Mouse (Mus musculus): ENCODE results near the gene Odc1. TPM values are rescaled to one million over a fixed set of nuclear protein-coding genes. Genes with fewer than 3 reads are reported as not detected.
A peak's percentile ranks its signal among the peaks of the same experiment; 100 is the strongest.

Odc1 gene
- 166 and 170 TPM in 2 replicates for polyA plus RNA-seq (2015; fragmentation: Nextera tagmentation; extraction: Ambion mirVana)

GRCm38 (mm10) chr12:17544209-17545106, at the start of gene Odc1:
Odc1 (plus strand) TSS chr12:17544794.
- Histone ChIP-seq H3K36me3 (peaks cover 22% of the 10 kb centered on the region), H3K4me2 (replicated peaks) (peak within 1 kb of the TSS; percentile 66), H3K9me3 (replicated peaks) (no peaks in the 10 kb centered on the region), H3K4me3 (replicated peaks) (peak within 1 kb of the TSS; percentile 81), H3K9ac (peak within 1 kb of the TSS; percentile 57), H3K27ac (replicated peaks) (peak within 1 kb of the TSS; percentile 86), H3K4me1 (peaks cover 8% of the 10 kb centered on the region; the same call in 1 of the 2 replicates), H3K27me3 (no peaks in the 10 kb centered on the region)
- WGBS, result 1% methylated on average over 85 of the region's 98 CpGs
- peak; percentile 97 for ATAC-seq (ENCODE audit: insufficient number of reproducible peaks, low FRiP score, low TSS enrichment, low read depth)

GRCm38 (mm10) chr12:17494809-17495208, 49.8 kb upstream of the Odc1 start:
- no peak for ATAC-seq (ENCODE audit: insufficient number of reproducible peaks, low FRiP score, low TSS enrichment, low read depth)
- H3K36me3 ChIP-seq, result no peaks in the 10 kb centered on the region
- H3K27me3 ChIP-seq, result no peaks in the 10 kb centered on the region
- H3K9ac ChIP-seq, result no peak overlapping the region
- no peak overlapping the region for H3K27ac ChIP-seq (replicated peaks)
- peaks cover 9% of the 10 kb centered on the region for H3K4me1 ChIP-seq
- no peaks in the 10 kb centered on the region for H3K9me3 ChIP-seq (replicated peaks)
- WGBS, result 49% methylated on average over 4 of the region's 4 CpGs
- H3K4me3 ChIP-seq (replicated peaks), result no peak overlapping the region
- no peak overlapping the region for H3K4me2 ChIP-seq (replicated peaks)

GRCm38 (mm10) chr12:17495858-17496451, 48.6 kb upstream of the Odc1 start:
- Histone ChIP-seq H3K9me3 (replicated peaks) (no peaks in the 10 kb centered on the region), H3K4me2 (replicated peaks) (no peak overlapping the region), H3K36me3 (no peaks in the 10 kb centered on the region), H3K9ac (no peak overlapping the region), H3K27me3 (no peaks in the 10 kb centered on the region), H3K27ac (replicated peaks) (no peak overlapping the region), H3K4me3 (replicated peaks) (no peak overlapping the region), H3K4me1 (peaks cover 9% of the 10 kb centered on the region)
- 7% methylated on average over 8 of the region's 8 CpGs for WGBS
- peak; percentile 63; the same call in 1 of the 2 replicates for ATAC-seq (ENCODE audit: insufficient number of reproducible peaks, low FRiP score, low TSS enrichment, low read depth)

- ATAC-seq (ENCODE audit: insufficient number of reproducible peaks, low FRiP score, low TSS enrichment, low read depth), result no peak
- no peaks in the 10 kb centered on the region for H3K9me3 ChIP-seq (replicated peaks)
- WGBS, result 27% methylated on average over 2 of the region's 2 CpGs
Measured at GRCm38 (mm10) chr12:17505620-17506074, 38.9 kb upstream of the Odc1 start.

GRCm38 (mm10) chr12:17506117-17506993, 38.2 kb upstream of the Odc1 start:
- Histone ChIP-seq H3K4me1 (0 out of 2 replicates have a peak, but pooled peaks cover 8% of the 10 kb centered on the region), H3K27ac (replicated peaks) (no peak overlapping the region), H3K9ac (no peak overlapping the region), H3K4me2 (replicated peaks) (no peak overlapping the region), H3K36me3 (no peaks in the 10 kb centered on the region), H3K4me3 (replicated peaks) (no peak overlapping the region), H3K27me3 (0 out of 2 replicates have a peak, but pooled peaks cover 3% of the 10 kb centered on the region), H3K9me3 (replicated peaks) (no peaks in the 10 kb centered on the region)
- no peak; the same call in 1 of the 2 replicates for ATAC-seq (ENCODE audit: insufficient number of reproducible peaks, low FRiP score, low TSS enrichment, low read depth)
- WGBS, result 52% methylated on average over 5 of the region's 5 CpGs

More at GRCm38 (mm10) chr12:17505620-17506074, 38.9 kb upstream of the Odc1 start:
- H3K4me3 ChIP-seq (replicated peaks), result no peak overlapping the region
- H3K4me1 ChIP-seq, result 0 out of 2 replicates have a peak, but pooled peaks cover 8% of the 10 kb centered on the region
- no peak overlapping the region for H3K4me2 ChIP-seq (replicated peaks)
- H3K9ac ChIP-seq, result no peak overlapping the region
- no peak overlapping the region for H3K27ac ChIP-seq (replicated peaks)
- 0 out of 2 replicates have a peak, but pooled peaks cover 3% of the 10 kb centered on the region for H3K27me3 ChIP-seq
- no peaks in the 10 kb centered on the region for H3K36me3 ChIP-seq

- 0 out of 2 replicates have a peak, but pooled peaks cover 8% of the 10 kb centered on the region for H3K4me1 ChIP-seq
- 0 out of 2 replicates have a peak, but pooled peaks cover 3% of the 10 kb centered on the region for H3K27me3 ChIP-seq
- no peak overlapping the region for H3K4me2 ChIP-seq (replicated peaks)
- no peaks in the 10 kb centered on the region for H3K9me3 ChIP-seq (replicated peaks)
- H3K27ac ChIP-seq (replicated peaks), result no peak overlapping the region
- H3K4me3 ChIP-seq (replicated peaks), result no peak overlapping the region
- H3K36me3 ChIP-seq, result no peaks in the 10 kb centered on the region
- 52% methylated on average over 13 of the region's 13 CpGs for WGBS
- no peak for ATAC-seq (ENCODE audit: insufficient number of reproducible peaks, low FRiP score, low TSS enrichment, low read depth)
- H3K9ac ChIP-seq, result no peak overlapping the region
Measured at GRCm38 (mm10) chr12:17506994-17507542, 37.5 kb upstream of the Odc1 start.

GRCm38 (mm10) chr12:17509310-17509709, 35.3 kb upstream of the Odc1 start:
- 82% methylated on average over 1 of the region's 1 CpGs for WGBS

GRCm38 (mm10) chr12:17510158-17510557, 34.4 kb upstream of the Odc1 start:
- Histone ChIP-seq H3K27me3 (0 out of 2 replicates have a peak, but pooled peaks cover 3% of the 10 kb centered on the region), H3K9me3 (replicated peaks) (no peaks in the 10 kb centered on the region), H3K4me3 (replicated peaks) (no peak overlapping the region), H3K27ac (replicated peaks) (no peak overlapping the region), H3K36me3 (no peaks in the 10 kb centered on the region), H3K9ac (no peak overlapping the region), H3K4me2 (replicated peaks) (no peak overlapping the region), H3K4me1 (0 out of 2 replicates have a peak, but pooled peaks cover 8% of the 10 kb centered on the region)
- WGBS, result 28% methylated on average over 12 of the region's 12 CpGs
- no peak for ATAC-seq (ENCODE audit: insufficient number of reproducible peaks, low FRiP score, low TSS enrichment, low read depth)

More at GRCm38 (mm10) chr12:17509310-17509709, 35.3 kb upstream of the Odc1 start:
- H3K36me3 ChIP-seq, result no peaks in the 10 kb centered on the region
- H3K9ac ChIP-seq, result no peak overlapping the region
- H3K27ac ChIP-seq (replicated peaks), result no peak overlapping the region
- no peaks in the 10 kb centered on the region for H3K9me3 ChIP-seq (replicated peaks)
- H3K4me1 ChIP-seq, result 0 out of 2 replicates have a peak, but pooled peaks cover 8% of the 10 kb centered on the region
- H3K4me3 ChIP-seq (replicated peaks), result no peak overlapping the region
- H3K27me3 ChIP-seq, result 0 out of 2 replicates have a peak, but pooled peaks cover 3% of the 10 kb centered on the region
- ATAC-seq (ENCODE audit: insufficient number of reproducible peaks, low FRiP score, low TSS enrichment, low read depth), result no peak
- no peak overlapping the region for H3K4me2 ChIP-seq (replicated peaks)

GRCm38 (mm10) chr12:17511019-17511418, 33.6 kb upstream of the Odc1 start:
- H3K4me2 ChIP-seq (replicated peaks), result no peak overlapping the region
- no peak for ATAC-seq (ENCODE audit: insufficient number of reproducible peaks, low FRiP score, low TSS enrichment, low read depth)
- H3K27me3 ChIP-seq, result 0 out of 2 replicates have a peak, but pooled peaks cover 3% of the 10 kb centered on the region
- H3K27ac ChIP-seq (replicated peaks), result no peak overlapping the region
- no peak overlapping the region for H3K4me3 ChIP-seq (replicated peaks)
- H3K9me3 ChIP-seq (replicated peaks), result no peaks in the 10 kb centered on the region
- no peak overlapping the region for H3K9ac ChIP-seq
- H3K4me1 ChIP-seq, result 0 out of 2 replicates have a peak, but pooled peaks cover 5% of the 10 kb centered on the region
- H3K36me3 ChIP-seq, result no peaks in the 10 kb centered on the region
- WGBS, result 87% methylated on average over 6 of the region's 6 CpGs

GRCm38 (mm10) chr12:17529180-17529579, 15.4 kb upstream of the Odc1 start:
- WGBS, result 68% methylated on average over 3 of the region's 3 CpGs
- H3K4me2 ChIP-seq (replicated peaks), result no peak overlapping the region
- ATAC-seq (ENCODE audit: insufficient number of reproducible peaks, low FRiP score, low TSS enrichment, low read depth), result no peak
- H3K4me1 ChIP-seq, result no peaks in the 10 kb centered on the region
- no peaks in the 10 kb centered on the region for H3K27me3 ChIP-seq
- no peaks in the 10 kb centered on the region for H3K36me3 ChIP-seq
- H3K27ac ChIP-seq (replicated peaks), result no peak overlapping the region
- H3K4me3 ChIP-seq (replicated peaks), result no peak overlapping the region
- H3K9ac ChIP-seq, result no peak overlapping the region
- no peaks in the 10 kb centered on the region for H3K9me3 ChIP-seq (replicated peaks)

All from embryonic facial prominence, embryonic 15.5 days (tissue).